Mouse (Mus musculus) 3134 (cell line): ENCODE measurements at regions not wholly inside any gene's neighbourhood (a gene's known extent, or its start where the extent isn't known, plus 50 kb on each side); places are given as distances from the start of the nearest gene placed in this dataset.
"Not testable (repeated sequence)": the region's sequence is repeated elsewhere in the genome, so short reads cannot be mapped to it uniquely, and the experiment has no call there.

ENCODE experiments used
- DNase-seq: peaks from one replicate; pipeline ENCODE4 v3.0.0-alpha.2; 2011; ENCODE audit warnings: low spot score; ENCODE audit not compliant: insufficient read length; ENCODE audit errors: extremely low read depth

- not testable (repeated sequence) for DNase-seq
These were observed 167.4 kb downstream of the Kif21a start for GRCm38 (mm10) chr15:90882349-90882748.

- no peak for DNase-seq
These were observed 180.3 kb downstream of the Kif21a start for GRCm38 (mm10) chr15:90869452-90869851.

GRCm38 (mm10) chr15:90853763-90854162, 174.5 kb upstream of the Cpne8 start:
- DNase-seq, result not testable (repeated sequence)

GRCm38 (mm10) chr15:90851991-90852390, 172.8 kb upstream of the Cpne8 start:
- DNase-seq, result peak; percentile 77

- no peak for DNase-seq
These were observed 162.2 kb upstream of the Cpne8 start for GRCm38 (mm10) chr15:90841471-90841870.

GRCm38 (mm10) chr15:90835586-90835985, 156.4 kb upstream of the Cpne8 start:
- DNase-seq, result no peak

- DNase-seq, result no peak
These were observed 148.6 kb upstream of the Cpne8 start for GRCm38 (mm10) chr15:90827816-90828215.

- peak; percentile 51 for DNase-seq
These were observed 143.1 kb upstream of the Cpne8 start for GRCm38 (mm10) chr15:90822306-90822705.

- no peak for DNase-seq
These were observed 140.9 kb upstream of the Cpne8 start for GRCm38 (mm10) chr15:90819949-90820655.

GRCm38 (mm10) chr15:90818161-90818560, 138.9 kb upstream of the Cpne8 start:
- no peak for DNase-seq

- DNase-seq, result no peak
These were observed 134.7 kb upstream of the Cpne8 start for GRCm38 (mm10) chr15:90813907-90814306.

- DNase-seq, result no peak
These were observed 131.1 kb upstream of the Cpne8 start for GRCm38 (mm10) chr15:90810341-90810740.

GRCm38 (mm10) chr15:90808236-90808635, 129.0 kb upstream of the Cpne8 start:
- DNase-seq, result no peak

- no peak for DNase-seq
These were observed 118.8 kb upstream of the Cpne8 start for GRCm38 (mm10) chr15:90798056-90798455.

- no peak for DNase-seq
These were observed 110.7 kb upstream of the Cpne8 start for GRCm38 (mm10) chr15:90789941-90790340.

- DNase-seq, result no peak
These were observed 105.5 kb upstream of the Cpne8 start for GRCm38 (mm10) chr15:90784741-90785140.

GRCm38 (mm10) chr15:90767521-90767920, 88.3 kb upstream of the Cpne8 start:
- no peak for DNase-seq

GRCm38 (mm10) chr15:90764501-90764900, 85.3 kb upstream of the Cpne8 start:
- not testable (repeated sequence) for DNase-seq

GRCm38 (mm10) chr15:90733891-90734290, 54.7 kb upstream of the Cpne8 start:
- DNase-seq, result no peak
